Mouse (Mus musculus): ENCODE results near the gene 2610042L04Rik. TPM values are rescaled to one million over a fixed set of nuclear protein-coding genes. Genes with fewer than 3 reads are reported as not detected.
"Not testable (repeated sequence)": the region's sequence is repeated elsewhere in the genome, so short reads cannot be mapped to it uniquely, and the experiment has no call there.

Gene 2610042L04Rik
- 0.38 TPM in 1 of 2 replicates, not detected in the other for polyA plus RNA-seq (2014; fragmentation: Nextera tagmentation; extraction: Ambion mirVana)

GRCm38 (mm10) chr14:4334476-4335080 is at the start of gene 2610042L04Rik:
Gene 2610042L04Rik, plus strand, starts transcription at chr14:4334763.
- not testable (repeated sequence) for H3K27ac ChIP-seq (ENCODE audit: low read depth); H3K36me3 ChIP-seq (ENCODE audit: control insufficient read depth, insufficient read depth, low read length); H3K27me3 ChIP-seq (replicated peaks; ENCODE audit: control insufficient read depth, insufficient read depth, low read length); H3K9me3 ChIP-seq (ENCODE audit: control insufficient read depth, low read length); H3K9ac ChIP-seq (ENCODE audit: low read length); ATAC-seq (replicated peaks; ENCODE audit: low FRiP score, low TSS enrichment, low read depth); H3K4me1 ChIP-seq (replicated peaks; ENCODE audit: control insufficient read depth, insufficient read depth, low read length)
- WGBS: 3% methylated on average over 18 of the region's 48 CpGs
- peak within 1 kb of the TSS; percentile 25 for H3K4me3 ChIP-seq (ENCODE audit: low read depth, low read length)
- peak within 1 kb of the TSS; percentile 53 for H3K4me2 ChIP-seq (ENCODE audit: low read length)
- DNase-seq (ENCODE audit: low spot score): peak; percentile 52

DNA sequence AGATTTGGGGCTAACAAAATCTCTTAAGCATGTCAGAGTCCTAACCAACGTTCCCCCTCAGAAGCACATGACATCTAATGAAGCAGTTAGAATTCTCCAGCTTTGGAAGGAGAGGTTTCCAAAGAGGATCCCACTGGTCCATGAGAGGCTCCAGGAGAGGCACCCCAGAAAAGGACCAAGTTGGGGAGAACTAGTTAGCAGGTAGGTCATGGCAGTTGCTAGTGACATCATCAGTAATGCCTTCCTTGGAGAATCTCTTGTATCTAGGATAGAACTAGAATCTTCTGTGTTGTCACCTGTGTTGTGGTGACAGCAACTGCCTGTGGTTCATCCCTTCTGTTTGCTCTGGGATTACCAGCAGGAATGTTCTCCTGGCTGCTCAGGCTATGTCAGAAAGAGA is 17.6 kb upstream of the 2610042L04Rik start, which contains the start of gene Gm3149:
Gm3149 (plus strand) TSS at position 301 of the 400 bp plus-strand sequence.
- not testable (repeated sequence) for H3K4me3 ChIP-seq (ENCODE audit: low read depth, low read length); ATAC-seq (replicated peaks; ENCODE audit: low FRiP score, low TSS enrichment, low read depth); H3K27me3 ChIP-seq (replicated peaks; ENCODE audit: control insufficient read depth, insufficient read depth, low read length); H3K36me3 ChIP-seq (ENCODE audit: control insufficient read depth, insufficient read depth, low read length); H3K4me1 ChIP-seq (replicated peaks; ENCODE audit: control insufficient read depth, insufficient read depth, low read length); H3K9ac ChIP-seq (ENCODE audit: low read length); H3K27ac ChIP-seq (ENCODE audit: low read depth); H3K4me2 ChIP-seq (ENCODE audit: low read length); DNase-seq (ENCODE audit: low spot score); H3K9me3 ChIP-seq (ENCODE audit: control insufficient read depth, low read length)
- WGBS: no CpG with 5 or more reads among the region's 1 CpGs

- H3K27me3 ChIP-seq (replicated peaks; ENCODE audit: control insufficient read depth, insufficient read depth, low read length); ATAC-seq (replicated peaks; ENCODE audit: low FRiP score, low TSS enrichment, low read depth); DNase-seq (ENCODE audit: low spot score); H3K36me3 ChIP-seq (ENCODE audit: control insufficient read depth, insufficient read depth, low read length); H3K4me3 ChIP-seq (ENCODE audit: low read depth, low read length); H3K4me1 ChIP-seq (replicated peaks; ENCODE audit: control insufficient read depth, insufficient read depth, low read length); H3K27ac ChIP-seq (ENCODE audit: low read depth); H3K9me3 ChIP-seq (ENCODE audit: control insufficient read depth, low read length); H3K4me2 ChIP-seq (ENCODE audit: low read length); H3K9ac ChIP-seq (ENCODE audit: low read length): not testable (repeated sequence)
- WGBS: 4% methylated on average over 7 of the region's 8 CpGs
These were observed 943 bp downstream of the 2610042L04Rik start for GRCm38 (mm10) chr14:4335506-4335905.

DNA sequence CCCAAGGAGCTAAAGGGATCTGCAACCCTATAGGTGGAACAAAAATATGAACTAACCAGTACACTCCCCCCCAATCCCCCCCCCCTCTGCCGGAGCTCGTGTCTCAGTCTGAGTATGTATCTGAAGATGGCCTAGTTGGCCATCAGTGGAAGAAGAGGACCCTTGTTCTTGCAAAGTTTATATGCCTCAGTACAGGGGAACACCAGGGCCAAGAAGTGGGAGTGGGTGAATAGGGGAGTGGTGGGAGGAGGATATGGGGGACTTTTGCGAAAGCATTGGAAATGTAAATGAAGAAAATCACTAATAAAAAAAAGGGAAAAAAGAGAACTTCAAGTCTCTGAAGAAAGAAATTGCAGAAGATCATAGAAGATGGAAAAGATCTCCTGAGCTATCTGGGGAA is 34.4 kb downstream of the 2610042L04Rik start:
- H3K36me3 ChIP-seq (ENCODE audit: control insufficient read depth, insufficient read depth, low read length); H3K27me3 ChIP-seq (replicated peaks; ENCODE audit: control insufficient read depth, insufficient read depth, low read length); H3K4me2 ChIP-seq (ENCODE audit: low read length); DNase-seq (ENCODE audit: low spot score); H3K27ac ChIP-seq (ENCODE audit: low read depth); H3K4me3 ChIP-seq (ENCODE audit: low read depth, low read length); H3K9me3 ChIP-seq (ENCODE audit: control insufficient read depth, low read length); H3K4me1 ChIP-seq (replicated peaks; ENCODE audit: control insufficient read depth, insufficient read depth, low read length); H3K9ac ChIP-seq (ENCODE audit: low read length); ATAC-seq (replicated peaks; ENCODE audit: low FRiP score, low TSS enrichment, low read depth): not testable (repeated sequence)
- 90% methylated on average over 3 of the region's 3 CpGs for WGBS

DNA sequence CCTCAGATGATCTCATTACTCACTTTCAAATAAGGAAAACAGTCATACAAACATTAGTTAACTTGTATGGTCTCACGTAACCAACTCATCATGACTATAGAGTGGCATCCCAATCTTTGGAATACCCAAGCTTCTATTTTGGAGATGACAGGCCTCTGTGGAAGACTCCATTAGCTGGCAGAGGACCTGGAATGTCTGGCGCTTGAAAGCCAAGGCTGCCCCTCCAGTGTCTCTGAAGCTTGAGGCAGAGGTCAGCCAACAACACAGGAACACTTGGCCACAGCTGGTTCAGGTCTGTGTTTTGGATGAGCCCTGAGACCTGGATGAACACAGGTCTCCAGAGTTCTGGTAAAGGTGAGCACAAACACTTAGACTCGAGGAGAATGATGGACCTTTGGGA is 35.1 kb downstream of the 2610042L04Rik start:
- H3K9me3 ChIP-seq (ENCODE audit: control insufficient read depth, low read length); ATAC-seq (replicated peaks; ENCODE audit: low FRiP score, low TSS enrichment, low read depth); H3K27me3 ChIP-seq (replicated peaks; ENCODE audit: control insufficient read depth, insufficient read depth, low read length); H3K4me3 ChIP-seq (ENCODE audit: low read depth, low read length); H3K4me1 ChIP-seq (replicated peaks; ENCODE audit: control insufficient read depth, insufficient read depth, low read length); H3K27ac ChIP-seq (ENCODE audit: low read depth); DNase-seq (ENCODE audit: low spot score); H3K4me2 ChIP-seq (ENCODE audit: low read length); H3K9ac ChIP-seq (ENCODE audit: low read length); H3K36me3 ChIP-seq (ENCODE audit: control insufficient read depth, insufficient read depth, low read length): not testable (repeated sequence)
- WGBS: 80% methylated on average over 3 of the region's 3 CpGs

GRCm38 (mm10) chr14:4377871-4378270 is 43.3 kb downstream of the 2610042L04Rik start:
- not testable (repeated sequence) for H3K4me1 ChIP-seq (replicated peaks; ENCODE audit: control insufficient read depth, insufficient read depth, low read length); ATAC-seq (replicated peaks; ENCODE audit: low FRiP score, low TSS enrichment, low read depth); H3K9me3 ChIP-seq (ENCODE audit: control insufficient read depth, low read length); H3K4me3 ChIP-seq (ENCODE audit: low read depth, low read length); H3K9ac ChIP-seq (ENCODE audit: low read length); H3K36me3 ChIP-seq (ENCODE audit: control insufficient read depth, insufficient read depth, low read length); H3K27ac ChIP-seq (ENCODE audit: low read depth); H3K27me3 ChIP-seq (replicated peaks; ENCODE audit: control insufficient read depth, insufficient read depth, low read length); H3K4me2 ChIP-seq (ENCODE audit: low read length); DNase-seq (ENCODE audit: low spot score)

DNA sequence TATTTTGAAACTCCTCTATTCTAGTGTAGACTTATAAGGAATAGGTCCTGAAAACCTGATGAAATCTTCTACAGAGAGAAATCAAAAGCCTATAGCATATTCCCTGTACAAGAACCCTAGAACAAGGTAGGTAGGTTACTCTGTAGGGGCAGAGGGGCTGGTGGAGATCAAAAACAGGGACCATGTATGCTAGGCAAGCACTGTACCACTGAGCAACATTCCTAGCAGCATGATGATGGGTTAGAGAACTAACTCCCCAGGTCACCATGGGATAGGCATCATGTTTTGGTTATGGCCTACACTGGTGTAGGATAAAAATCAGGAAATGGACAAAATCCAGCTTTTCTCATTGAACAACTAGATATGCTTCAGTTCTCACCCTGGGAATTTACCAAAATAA is 51.0 kb downstream of the 2610042L04Rik start:
- not testable (repeated sequence) for H3K36me3 ChIP-seq (ENCODE audit: control insufficient read depth, insufficient read depth, low read length); ATAC-seq (replicated peaks; ENCODE audit: low FRiP score, low TSS enrichment, low read depth); H3K4me1 ChIP-seq (replicated peaks; ENCODE audit: control insufficient read depth, insufficient read depth, low read length); H3K9ac ChIP-seq (ENCODE audit: low read length); H3K9me3 ChIP-seq (ENCODE audit: control insufficient read depth, low read length); H3K27me3 ChIP-seq (replicated peaks; ENCODE audit: control insufficient read depth, insufficient read depth, low read length); H3K4me3 ChIP-seq (ENCODE audit: low read depth, low read length); H3K4me2 ChIP-seq (ENCODE audit: low read length); H3K27ac ChIP-seq (ENCODE audit: low read depth); DNase-seq (ENCODE audit: low spot score)

GRCm38 (mm10) chr14:4392841-4393530 is 58.4 kb downstream of the 2610042L04Rik start:
- not testable (repeated sequence) for H3K9me3 ChIP-seq (ENCODE audit: control insufficient read depth, low read length); ATAC-seq (replicated peaks; ENCODE audit: low FRiP score, low TSS enrichment, low read depth); H3K9ac ChIP-seq (ENCODE audit: low read length); DNase-seq (ENCODE audit: low spot score); H3K27me3 ChIP-seq (replicated peaks; ENCODE audit: control insufficient read depth, insufficient read depth, low read length); H3K27ac ChIP-seq (ENCODE audit: low read depth); H3K4me2 ChIP-seq (ENCODE audit: low read length); H3K4me1 ChIP-seq (replicated peaks; ENCODE audit: control insufficient read depth, insufficient read depth, low read length); H3K36me3 ChIP-seq (ENCODE audit: control insufficient read depth, insufficient read depth, low read length); H3K4me3 ChIP-seq (ENCODE audit: low read depth, low read length)
- 90% methylated on average over 2 of the region's 6 CpGs for WGBS

- not testable (repeated sequence) for H3K4me1 ChIP-seq (replicated peaks; ENCODE audit: control insufficient read depth, insufficient read depth, low read length); ATAC-seq (replicated peaks; ENCODE audit: low FRiP score, low TSS enrichment, low read depth); H3K4me3 ChIP-seq (ENCODE audit: low read depth, low read length); H3K27me3 ChIP-seq (replicated peaks; ENCODE audit: control insufficient read depth, insufficient read depth, low read length); H3K4me2 ChIP-seq (ENCODE audit: low read length); H3K9me3 ChIP-seq (ENCODE audit: control insufficient read depth, low read length); H3K9ac ChIP-seq (ENCODE audit: low read length); H3K27ac ChIP-seq (ENCODE audit: low read depth); DNase-seq (ENCODE audit: low spot score); H3K36me3 ChIP-seq (ENCODE audit: control insufficient read depth, insufficient read depth, low read length)
- WGBS: 71% methylated on average over 1 of the region's 3 CpGs
These were observed 62.7 kb downstream of the 2610042L04Rik start, which contains the start of gene Gm3159 for GRCm38 (mm10) chr14:4397226-4397625. Gene Gm3159, plus strand, starts transcription at chr14:4397526.

All from intestine, embryonic 14.5 days (tissue).